ENCODE assay signal across 9 mouse cellular contexts in genomic region chr11:102603496-102603850, GRCm38 (mm10). TPM values are rescaled to one million over a fixed set of nuclear protein-coding genes. Genes with fewer than 3 reads are reported as not detected.
A peak's percentile ranks its signal among the peaks of the same experiment; 100 is the strongest.
DNase-seq lines count a peak whose midpoint lies in the region; ATAC-seq and TF ChIP-seq lines count a peak whose summit lies in the region.
"Had no signal": no experiment of that assay in that cellular context is flagged by ENCODE, and none has a peak within 500 bp of the region (broad histone marks: within the 10 kb centered on the region; RNA-seq: fewer than 3 reads in every experiment).

No protein-coding gene starts in this region.

- H3K36me3 ChIP-seq in heart, embryonic 12.5 days, result 0 out of 2 replicates have a peak, but pooled peaks cover 4% of the 10 kb centered on the region
- H3K36me3 ChIP-seq in kidney, postnatal 0 days (ENCODE audit: insufficient read depth, low read length), result no peaks in the 10 kb centered on the region
- no peaks in the 10 kb centered on the region for H3K36me3 ChIP-seq in testis, adult 2 months (ENCODE audit: control insufficient read depth, insufficient read depth, low read length)

- H3K27ac ChIP-seq in cortical plate, adult 2 months (ENCODE audit: insufficient read depth, low read length), result no peak overlapping the region
- H3K27ac ChIP-seq in heart, embryonic 12.5 days (ENCODE audit: poor library complexity, severe bottlenecking), result peak overlapping the region; percentile 88
- H3K27ac ChIP-seq in kidney, postnatal 0 days, result peak overlapping the region; percentile 95
- no peak overlapping the region for H3K27ac ChIP-seq in testis, adult 2 months (ENCODE audit: control insufficient read depth, insufficient read depth, low read depth, low read length)

- peak overlapping the region; percentile 79 for H3K9ac ChIP-seq in heart, embryonic 12.5 days
- H3K9ac ChIP-seq in kidney, postnatal 0 days (ENCODE audit: low read depth, low read length), result peak overlapping the region; percentile 71

- DNase-seq in gastrocnemius, adult 18-20 months (ENCODE audit: low spot score), result peak; percentile 72
- no peak for DNase-seq in gastrocnemius, postnatal 10 days
- DNase-seq in kidney, postnatal 0 days (ENCODE audit: low spot score), result peak; percentile 90
- peak; percentile 84 for DNase-seq in lung, postnatal 36 days
- no peak for DNase-seq in left cerebral cortex, postnatal 36 days (ENCODE audit: low spot score in 2 of 2)

- no peak for TF ChIP-seq CTCF in cortical plate, adult 2 months (IDR thresholded peaks at IDR 0.05; ENCODE audit: extremely low read depth, insufficient read depth, low read length)
- TF ChIP-seq CTCF in kidney, postnatal 0 days (IDR thresholded peaks at IDR 0.05; ENCODE audit: low read depth), result no peak
- TF ChIP-seq CTCF in testis, adult 2 months (IDR thresholded peaks at IDR 0.05; ENCODE audit: control insufficient read depth, insufficient read depth, insufficient replicate concordance, low read depth, low read length), result no peak

- no peaks in the 10 kb centered on the region for H3K9me3 ChIP-seq in heart, embryonic 12.5 days (replicated peaks)
- no peaks in the 10 kb centered on the region for H3K9me3 ChIP-seq in kidney, postnatal 0 days (replicated peaks; ENCODE audit: low read length)

- peak overlapping the region; percentile 64; the same call in 1 of the 2 replicates for H3K4me3 ChIP-seq in cortical plate, adult 2 months (ENCODE audit: insufficient read depth, low read length)
- peak overlapping the region; percentile 90 for H3K4me3 ChIP-seq in heart, embryonic 12.5 days
- peak overlapping the region; percentile 86 for H3K4me3 ChIP-seq in kidney, postnatal 0 days (replicated peaks; ENCODE audit: low read depth, low read length)
- peak overlapping the region; percentile 71; the same call in 1 of the 2 replicates for H3K4me3 ChIP-seq in testis, adult 2 months (ENCODE audit: control insufficient read depth, low read depth, low read length)

- H3K4me1 ChIP-seq in cortical plate, adult 2 months (ENCODE audit: control insufficient read depth, insufficient read depth, low read length), result no peaks in the 10 kb centered on the region
- H3K4me1 ChIP-seq in heart, embryonic 12.5 days (replicated peaks), result peaks cover 14% of the 10 kb centered on the region
- H3K4me1 ChIP-seq in kidney, postnatal 0 days (replicated peaks; ENCODE audit: insufficient read depth, low read length), result peaks cover 10% of the 10 kb centered on the region; the same call in 1 of the 2 replicates
- H3K4me1 ChIP-seq in testis, adult 2 months (ENCODE audit: control insufficient read depth, insufficient read depth, low read length), result peaks cover 27% of the 10 kb centered on the region

- under 1% methylated on average over 10 of the region's 10 CpGs for WGBS in heart, embryonic 12.5 days
- 2% methylated on average over 10 of the region's 10 CpGs for WGBS in kidney, postnatal 0 days

- H3K4me2 ChIP-seq in heart, embryonic 12.5 days, result peak overlapping the region; percentile 77
- H3K4me2 ChIP-seq in kidney, postnatal 0 days (ENCODE audit: low read length), result peak overlapping the region; percentile 83

- no peak for TF ChIP-seq POLR2A in cortical plate, adult 2 months (IDR thresholded peaks at IDR 0.05; ENCODE audit: extremely low read depth, insufficient read depth, low read length)
- TF ChIP-seq POLR2A in testis, adult 2 months (IDR thresholded peaks at IDR 0.05; ENCODE audit: control insufficient read depth, low read depth, low read length), result no peak

- H3K27me3 ChIP-seq in heart, embryonic 12.5 days (replicated peaks), result no peaks in the 10 kb centered on the region
- no peaks in the 10 kb centered on the region for H3K27me3 ChIP-seq in kidney, postnatal 0 days (ENCODE audit: insufficient read depth, low read length)
- H3K27me3 ChIP-seq in testis, adult 2 months (ENCODE audit: control insufficient read depth, insufficient read depth, low read length), result peaks cover 5% of the 10 kb centered on the region; the same call in 1 of the 2 replicates

- intact Hi-C loops in left cerebral cortex, postnatal 36 days (cut with DNase I), result no loop called here

- 0 out of 2 replicates have a peak, but pooled peaks have one; percentile 56 for ATAC-seq in heart, embryonic 12.5 days (ENCODE audit: insufficient number of reproducible peaks, low FRiP score)
- ATAC-seq in kidney, postnatal 0 days (replicated peaks; ENCODE audit: low FRiP score, low read depth), result no peak

RNA-seq across cellular contexts. Expression of gene Fzd2, which starts 0.7 kb away (rescaled TPM):
- 1 to 10 TPM in 1 of 2 experiments, under 1 TPM in 1; 0.89 to 1.8 TPM for total RNA-seq in gastrocnemius, adult 18-20 months (2021)
- 10 to 100 TPM in 1 of 2 experiments, 1 to 10 TPM in 1; 8.0 to 12.5 TPM for total RNA-seq in gastrocnemius, postnatal 10 days (2021)
- 11.4 and 11.8 TPM in 2 replicates for polyA plus RNA-seq in cortical plate, adult 2 months (2012; rRNA removed)
- 32.0 and 33.8 TPM in 2 replicates for polyA plus RNA-seq in heart, embryonic 12.5 days (2016; fragmentation: Nextera tagmentation; extraction: Ambion mirVana)
- polyA plus RNA-seq in kidney, postnatal 0 days (2015; fragmentation: Nextera tagmentation; extraction: Ambion mirVana), result 21.8 and 25.9 TPM in 2 replicates
- 1.1 and 2.0 TPM in 2 replicates for polyA plus RNA-seq in testis, adult 2 months (2012; rRNA removed)
- total RNA-seq in left cerebral cortex, postnatal 36 days (2021), result 10 to 100 TPM; 10.5 to 12.7 TPM
- total RNA-seq: MEL had no signal

RNA-seq across cellular contexts. Expression of gene Gm11627, which starts 24.2 kb away (rescaled TPM):
- under 1 TPM in 1 of 2 experiments, not detected in 1; 0.43 TPM for total RNA-seq in gastrocnemius, adult 18-20 months (2021)
- total RNA-seq in gastrocnemius, postnatal 10 days (2021), result 1 to 10 TPM in 1 of 2 experiments, under 1 TPM in 1; 0.50 to 1.0 TPM
- 8.0 and 8.2 TPM in 2 replicates for polyA plus RNA-seq in cortical plate, adult 2 months (2012; rRNA removed)
- 10.9 and 11.6 TPM in 2 replicates for polyA plus RNA-seq in heart, embryonic 12.5 days (2016; fragmentation: Nextera tagmentation; extraction: Ambion mirVana)
- 8.6 and 8.9 TPM in 2 replicates for polyA plus RNA-seq in kidney, postnatal 0 days (2015; fragmentation: Nextera tagmentation; extraction: Ambion mirVana)
- polyA plus RNA-seq in testis, adult 2 months (2012; rRNA removed), result 0.40 and 0.51 TPM in 2 replicates
- 1 to 10 TPM; 5.0 to 8.7 TPM for total RNA-seq in left cerebral cortex, postnatal 36 days (2021)

RNA-seq across cellular contexts. Expression of gene Gpatch8, which starts 47.3 kb away (rescaled TPM):
- 10 to 100 TPM; 26.1 to 27.1 TPM for total RNA-seq in gastrocnemius, adult 18-20 months (2021)
- total RNA-seq in gastrocnemius, postnatal 10 days (2021), result 10 to 100 TPM; 28.9 to 33.9 TPM
- 62.0 and 62.3 TPM in 2 replicates for polyA plus RNA-seq in cortical plate, adult 2 months (2012; rRNA removed)
- 38.9 and 42.7 TPM in 2 replicates for polyA plus RNA-seq in heart, embryonic 12.5 days (2016; fragmentation: Nextera tagmentation; extraction: Ambion mirVana)
- 25.1 and 29.6 TPM in 2 replicates for polyA plus RNA-seq in kidney, postnatal 0 days (2015; fragmentation: Nextera tagmentation; extraction: Ambion mirVana)
- 15.4 and 16.7 TPM in 2 replicates for polyA plus RNA-seq in testis, adult 2 months (2012; rRNA removed)
- total RNA-seq in left cerebral cortex, postnatal 36 days (2021), result 10 to 100 TPM; 46.0 to 65.5 TPM

Comparison
In these comparisons a context has a peak if more than half of its experiments do, and no peak if none do; other contexts are left out.
1. DNase-seq: peak in gastrocnemius, adult 18-20 months (single experiment), kidney, postnatal 0 days (single experiment) and lung, postnatal 36 days (single experiment); none in gastrocnemius, postnatal 10 days (single experiment) and left cerebral cortex, postnatal 36 days (0 of 2).
2. H3K27ac ChIP-seq: peak in heart, embryonic 12.5 days (single experiment) and kidney, postnatal 0 days (single experiment); none in cortical plate, adult 2 months (single experiment) and testis, adult 2 months (single experiment).
3. Peak in every context shown above with its lines, with median percentiles within 50 percentile points of each other: H3K4me3 ChIP-seq.